Mouse (Mus musculus): ENCODE results near the gene Polr3b. TPM values are rescaled to one million over a fixed set of nuclear protein-coding genes. Genes with fewer than 3 reads are reported as not detected.

Polr3b gene
- polyA plus RNA-seq, 1 experiment from 2014 or later = 15.8 TPM

GRCm38 (mm10) chr10:84582236-84582635 lies 39.9 kb upstream of the Polr3b start:
- 74% methylated on average over 7 of the region's 7 CpGs for WGBS
- Histone ChIP-seq H3K4me3 (ENCODE audit: low read depth, low read length) (no peak overlapping the region), H3K9me3 (ENCODE audit: control insufficient read depth, low read length) (no peaks in the 10 kb centered on the region), H3K4me2 (no peak overlapping the region), H3K4me1 (replicated peaks; ENCODE audit: control insufficient read depth, insufficient read depth, low read length) (peaks cover 4% of the 10 kb centered on the region; the same call in 1 of the 2 replicates), H3K27ac (ENCODE audit: low read depth, low read length) (no peak overlapping the region), H3K9ac (ENCODE audit: low read depth, low read length) (no peak overlapping the region), H3K36me3 (ENCODE audit: control insufficient read depth, insufficient read depth, low read length) (no peaks in the 10 kb centered on the region), H3K27me3 (replicated peaks; ENCODE audit: control insufficient read depth, insufficient read depth, low read length) (no peaks in the 10 kb centered on the region)
- DNase-seq (ENCODE audit: low spot score) (no peak), ATAC-seq (replicated peaks; ENCODE audit: low FRiP score) (no peak)

GRCm38 (mm10) chr10:84584451-84585293 lies 37.4 kb upstream of the Polr3b start:
- Histone ChIP-seq H3K27ac (ENCODE audit: low read depth, low read length) (no peak overlapping the region), H3K36me3 (ENCODE audit: control insufficient read depth, insufficient read depth, low read length) (no peaks in the 10 kb centered on the region), H3K9ac (ENCODE audit: low read depth, low read length) (no peak overlapping the region), H3K4me1 (replicated peaks; ENCODE audit: control insufficient read depth, insufficient read depth, low read length) (no peaks in the 10 kb centered on the region), H3K4me3 (ENCODE audit: low read depth, low read length) (no peak overlapping the region), H3K27me3 (replicated peaks; ENCODE audit: control insufficient read depth, insufficient read depth, low read length) (no peaks in the 10 kb centered on the region), H3K9me3 (ENCODE audit: control insufficient read depth, low read length) (no peaks in the 10 kb centered on the region), H3K4me2 (no peak overlapping the region)
- ATAC-seq (replicated peaks; ENCODE audit: low FRiP score) = no peak
- 57% methylated on average over 11 of the region's 11 CpGs for WGBS
- no peak for DNase-seq (ENCODE audit: low spot score)

- H3K36me3 ChIP-seq (ENCODE audit: control insufficient read depth, insufficient read depth, low read length) = no peaks in the 10 kb centered on the region
- no peak overlapping the region for H3K4me2 ChIP-seq
- H3K4me3 ChIP-seq (ENCODE audit: low read depth, low read length) = no peak overlapping the region
- H3K9ac ChIP-seq (ENCODE audit: low read depth, low read length) = no peak overlapping the region
- no peaks in the 10 kb centered on the region for H3K27me3 ChIP-seq (replicated peaks; ENCODE audit: control insufficient read depth, insufficient read depth, low read length)
- no peaks in the 10 kb centered on the region for H3K9me3 ChIP-seq (ENCODE audit: control insufficient read depth, low read length)
- 67% methylated on average over 2 of the region's 2 CpGs for WGBS
- H3K4me1 ChIP-seq (replicated peaks; ENCODE audit: control insufficient read depth, insufficient read depth, low read length) = no peaks in the 10 kb centered on the region
- no peak for ATAC-seq (replicated peaks; ENCODE audit: low FRiP score)
- DNase-seq (ENCODE audit: low spot score) = no peak
- no peak overlapping the region for H3K27ac ChIP-seq (ENCODE audit: low read depth, low read length)
These were observed 36.8 kb upstream of the Polr3b start for GRCm38 (mm10) chr10:84585294-84585650.

DNA sequence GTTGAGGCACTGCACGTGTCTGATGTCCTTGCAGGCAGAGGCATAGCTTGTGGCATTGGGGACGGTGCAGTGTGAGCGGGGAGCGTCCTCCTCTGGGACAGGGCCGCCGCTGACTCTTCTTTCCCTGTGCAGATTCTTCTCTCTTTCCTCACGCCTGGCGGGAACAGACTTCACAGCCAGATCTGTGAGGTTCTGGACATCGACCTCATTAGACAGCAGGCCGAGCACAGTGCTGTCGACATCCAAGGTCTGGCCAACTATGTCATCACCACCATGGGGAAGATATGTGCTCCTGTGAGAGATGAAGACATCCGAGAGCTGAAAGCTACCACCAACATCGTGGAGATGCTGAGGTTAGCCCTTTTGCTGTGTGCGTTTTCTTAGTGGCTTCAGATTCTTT lies 31.1 kb upstream of the Polr3b start:
- H3K36me3 ChIP-seq (ENCODE audit: control insufficient read depth, insufficient read depth, low read length) = no peaks in the 10 kb centered on the region
- no peak overlapping the region for H3K27ac ChIP-seq (ENCODE audit: low read depth, low read length)
- H3K4me2 ChIP-seq = no peak overlapping the region
- no peaks in the 10 kb centered on the region for H3K9me3 ChIP-seq (ENCODE audit: control insufficient read depth, low read length)
- WGBS = 80% methylated on average over 14 of the region's 14 CpGs
- ATAC-seq (replicated peaks; ENCODE audit: low FRiP score) (no peak), DNase-seq (ENCODE audit: low spot score) (no peak)
- H3K4me3 ChIP-seq (ENCODE audit: low read depth, low read length) = no peak overlapping the region
- H3K9ac ChIP-seq (ENCODE audit: low read depth, low read length) = no peak overlapping the region
- H3K4me1 ChIP-seq (replicated peaks; ENCODE audit: control insufficient read depth, insufficient read depth, low read length) = no peaks in the 10 kb centered on the region
- no peaks in the 10 kb centered on the region for H3K27me3 ChIP-seq (replicated peaks; ENCODE audit: control insufficient read depth, insufficient read depth, low read length)

- Histone ChIP-seq H3K4me2 (no peak overlapping the region), H3K9me3 (ENCODE audit: control insufficient read depth, low read length) (no peaks in the 10 kb centered on the region), H3K4me1 (replicated peaks; ENCODE audit: control insufficient read depth, insufficient read depth, low read length) (no peaks in the 10 kb centered on the region), H3K9ac (ENCODE audit: low read depth, low read length) (no peak overlapping the region), H3K27me3 (replicated peaks; ENCODE audit: control insufficient read depth, insufficient read depth, low read length) (no peaks in the 10 kb centered on the region), H3K27ac (ENCODE audit: low read depth, low read length) (no peak overlapping the region), H3K36me3 (ENCODE audit: control insufficient read depth, insufficient read depth, low read length) (no peaks in the 10 kb centered on the region), H3K4me3 (ENCODE audit: low read depth, low read length) (no peak overlapping the region)
- ATAC-seq (replicated peaks; ENCODE audit: low FRiP score) = no peak
- DNase-seq (ENCODE audit: low spot score) = no peak
- WGBS = 82% methylated on average over 2 of the region's 2 CpGs
These were observed 30.4 kb upstream of the Polr3b start for GRCm38 (mm10) chr10:84591640-84592148.

- Histone ChIP-seq H3K27me3 (replicated peaks; ENCODE audit: control insufficient read depth, insufficient read depth, low read length) (no peaks in the 10 kb centered on the region), H3K4me2 (no peak overlapping the region), H3K4me1 (replicated peaks; ENCODE audit: control insufficient read depth, insufficient read depth, low read length) (no peaks in the 10 kb centered on the region), H3K27ac (ENCODE audit: low read depth, low read length) (no peak overlapping the region), H3K36me3 (ENCODE audit: control insufficient read depth, insufficient read depth, low read length) (no peaks in the 10 kb centered on the region), H3K9me3 (ENCODE audit: control insufficient read depth, low read length) (no peaks in the 10 kb centered on the region), H3K4me3 (ENCODE audit: low read depth, low read length) (no peak overlapping the region), H3K9ac (ENCODE audit: low read depth, low read length) (no peak overlapping the region)
- DNase-seq (ENCODE audit: low spot score) (no peak), ATAC-seq (replicated peaks; ENCODE audit: low FRiP score) (no peak)
- WGBS = 74% methylated on average over 3 of the region's 3 CpGs
These were observed 29.3 kb upstream of the Polr3b start for GRCm38 (mm10) chr10:84592745-84593144.

- H3K27ac ChIP-seq (ENCODE audit: low read depth, low read length) = no peak overlapping the region
These were observed 24.8 kb upstream of the Polr3b start for GRCm38 (mm10) chr10:84597127-84597785.

DNA sequence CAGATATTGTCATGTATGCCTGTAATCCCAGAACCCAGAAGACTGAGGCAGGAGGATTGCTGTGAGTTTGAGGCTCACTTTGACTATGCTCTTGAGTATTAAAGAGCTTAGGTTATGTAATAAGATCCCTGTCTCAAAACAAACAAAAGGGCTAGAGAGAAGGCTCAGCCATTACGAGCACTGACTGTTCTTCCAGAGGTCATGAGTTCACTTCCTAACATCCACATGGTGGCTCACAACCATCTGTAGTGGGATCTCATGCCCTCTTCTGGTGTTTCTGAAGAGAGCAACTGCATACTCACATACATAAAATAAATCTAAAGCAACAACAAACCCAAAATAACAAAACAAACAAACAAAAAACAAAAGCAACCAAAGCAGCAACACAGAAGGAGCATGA lies 23.9 kb upstream of the Polr3b start:
- WGBS = 36% methylated on average over 1 of the region's 1 CpGs
- no peak for ATAC-seq (replicated peaks; ENCODE audit: low FRiP score)
- no peaks in the 10 kb centered on the region for H3K9me3 ChIP-seq (ENCODE audit: control insufficient read depth, low read length)
- DNase-seq (ENCODE audit: low spot score) = no peak
- no peak overlapping the region for H3K27ac ChIP-seq (ENCODE audit: low read depth, low read length)
- no peaks in the 10 kb centered on the region for H3K27me3 ChIP-seq (replicated peaks; ENCODE audit: control insufficient read depth, insufficient read depth, low read length)
- H3K4me1 ChIP-seq (replicated peaks; ENCODE audit: control insufficient read depth, insufficient read depth, low read length) = no peaks in the 10 kb centered on the region
- H3K4me2 ChIP-seq = no peak overlapping the region
- H3K36me3 ChIP-seq (ENCODE audit: control insufficient read depth, insufficient read depth, low read length) = no peaks in the 10 kb centered on the region
- H3K4me3 ChIP-seq (ENCODE audit: low read depth, low read length) = no peak overlapping the region
- H3K9ac ChIP-seq (ENCODE audit: low read depth, low read length) = no peak overlapping the region

More at GRCm38 (mm10) chr10:84597127-84597785, 24.8 kb upstream of the Polr3b start:
- 60% methylated on average over 3 of the region's 3 CpGs for WGBS
- ATAC-seq (replicated peaks; ENCODE audit: low FRiP score) (no peak), DNase-seq (ENCODE audit: low spot score) (no peak)
- H3K4me2 ChIP-seq = no peak overlapping the region
- no peaks in the 10 kb centered on the region for H3K27me3 ChIP-seq (replicated peaks; ENCODE audit: control insufficient read depth, insufficient read depth, low read length)
- H3K36me3 ChIP-seq (ENCODE audit: control insufficient read depth, insufficient read depth, low read length) = no peaks in the 10 kb centered on the region
- H3K4me1 ChIP-seq (replicated peaks; ENCODE audit: control insufficient read depth, insufficient read depth, low read length) = no peaks in the 10 kb centered on the region
- H3K9me3 ChIP-seq (ENCODE audit: control insufficient read depth, low read length) = no peaks in the 10 kb centered on the region
- H3K4me3 ChIP-seq (ENCODE audit: low read depth, low read length) = no peak overlapping the region
- H3K9ac ChIP-seq (ENCODE audit: low read depth, low read length) = no peak overlapping the region
